Mouse (Mus musculus) thymus, adult 2 months (tissue): ENCODE results near the gene Gm7173. TPM values are rescaled to one million over a fixed set of nuclear protein-coding genes. Genes with fewer than 3 reads are reported as not detected.

Source experiments
- DNase-seq: peaks from one replicate; pipeline ENCODE4 v3.0.0; 2021
- H3K27ac ChIP-seq: fragments of 200-500 bp; 2 replicates; pipeline ENCODE4 v1.5.1; 2012; ENCODE audit warnings: low read length, control low read depth; ENCODE audit not compliant: control insufficient read depth, insufficient read depth
- H3K27me3 ChIP-seq: fragments of 200-500 bp; 2 replicates; pipeline ENCODE4 v1.6.1; 2012; ENCODE audit warnings: mild to moderate bottlenecking, low read length, moderate library complexity, mixed read lengths; ENCODE audit not compliant: control insufficient read depth, insufficient read depth
- H3K36me3 ChIP-seq: fragments of 200-500 bp; 2 replicates; pipeline ENCODE4 v1.6.1; 2012; ENCODE audit warnings: mild to moderate bottlenecking, low read length, moderate library complexity; ENCODE audit not compliant: control insufficient read depth, insufficient read depth
- H3K4me1 ChIP-seq: fragments of 200-500 bp; replicated peaks from 2 replicates; pipeline ENCODE4 v1.6.1; 2012; ENCODE audit warnings: low read length; ENCODE audit not compliant: control insufficient read depth, insufficient read depth
- H3K4me3 ChIP-seq: fragments of 200-500 bp; 2 replicates; pipeline ENCODE4 v1.5.1; 2012; ENCODE audit warnings: mild to moderate bottlenecking, low read length, control low read depth, moderate library complexity; ENCODE audit not compliant: control insufficient read depth, insufficient read depth
- CTCF ChIP-seq: fragments of 200-500 bp; IDR thresholded peaks from 2 replicates; pipeline ENCODE4 v1.5.1; 2012; ENCODE audit warnings: mild to moderate bottlenecking, control low read depth, low read length, moderate library complexity, borderline replicate concordance; ENCODE audit not compliant: control insufficient read depth, poor library complexity, insufficient read depth; ENCODE audit errors: extremely low read depth
- POLR2A ChIP-seq: fragments of 200-500 bp; IDR thresholded peaks from 2 replicates; pipeline ENCODE4 v1.6.1; 2012; ENCODE audit warnings: mild to moderate bottlenecking, low read length, control low read depth, moderate library complexity; ENCODE audit not compliant: control insufficient read depth, poor library complexity, insufficient read depth; ENCODE audit errors: extremely low read depth
- WGBS: fragments of 180-500 bp; shearing (Covaris S2); methylation state at CpG from one replicate; pipeline ENCODE4 v1.1.7; 2018; 5-methylcytosine and 5-hydroxymethylcytosine counted together
- polyA plus RNA-seq: library from polyadenylated mRNA; depleted of rRNA; stranded (reverse); fragments of >200 nt; gene quantifications from 2 replicates; pipeline ENCODE4 v1.2.3, GENCODE M21; 2012; rRNA removed

The Gm7173 gene
- 0.20 TPM in 1 of 2 replicates, not detected in the other for polyA plus RNA-seq

DNA sequence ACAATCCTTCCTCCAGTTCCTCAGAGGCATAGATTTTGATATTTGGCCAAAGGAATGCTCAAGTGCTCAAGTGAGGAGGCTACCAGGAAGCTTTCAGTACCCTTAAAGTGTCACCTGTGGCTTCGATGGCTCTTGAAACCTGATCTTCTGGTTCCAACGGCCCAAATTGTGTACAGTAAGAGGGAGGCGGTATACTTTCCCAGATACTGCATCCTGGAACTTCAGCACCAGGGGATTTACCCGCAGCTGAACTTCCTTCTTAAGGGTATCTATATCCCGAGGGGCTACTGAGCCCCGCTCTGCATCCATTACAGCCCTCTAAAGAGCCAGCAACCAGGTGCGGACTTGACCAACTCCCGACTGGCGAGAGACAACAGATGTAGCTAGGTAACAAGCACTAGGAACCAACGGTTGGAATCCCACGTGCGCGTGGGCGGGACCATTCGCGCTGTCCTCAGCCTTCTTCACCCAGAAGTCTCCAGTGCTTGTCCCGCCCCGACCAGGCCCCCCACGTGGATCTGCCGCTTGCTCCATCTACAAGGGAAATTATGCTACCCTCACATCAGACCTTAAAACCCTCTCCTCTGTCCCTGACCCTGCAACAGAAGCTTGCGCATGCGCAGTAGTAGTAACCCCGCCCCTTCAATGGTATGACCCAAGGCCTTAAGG, at the start of gene Gm7173:
Gm7173 (minus strand) TSS at position 309 of the 669 bp plus-strand sequence.
- no peaks in the 10 kb centered on the region for H3K27me3 ChIP-seq
- no peaks in the 10 kb centered on the region for H3K4me1 ChIP-seq
- WGBS = 11% methylated on average over 23 of the region's 23 CpGs
- no peak for DNase-seq
- no peak within 1 kb of the TSS for H3K4me3 ChIP-seq
- no peaks in the 10 kb centered on the region for H3K36me3 ChIP-seq
- TF ChIP-seq POLR2A = no peak
- TF ChIP-seq CTCF = no peak
- H3K27ac ChIP-seq = no peak within 1 kb of the TSS

DNA sequence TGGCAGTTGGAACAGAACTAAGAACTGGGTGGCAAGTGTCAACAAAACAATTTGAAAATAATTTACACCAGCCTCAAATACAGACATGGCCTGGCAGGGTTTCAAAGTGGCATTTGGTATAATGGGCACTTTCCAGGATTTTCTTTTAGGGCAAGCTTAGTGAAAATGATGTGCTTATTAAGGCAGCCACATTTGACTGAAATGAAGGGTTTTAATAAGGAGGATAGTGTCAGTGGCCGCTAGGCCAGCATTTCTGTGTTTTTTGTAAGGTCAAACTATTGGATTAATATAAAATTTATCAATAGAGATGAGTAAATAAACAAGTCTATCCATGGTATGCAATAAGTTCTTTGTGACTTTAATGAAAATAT, 546 bp upstream of the Gm7173 start:
- H3K36me3 ChIP-seq = no peaks in the 10 kb centered on the region
- no peak overlapping the region for H3K4me3 ChIP-seq
- no peaks in the 10 kb centered on the region for H3K27me3 ChIP-seq
- no peak overlapping the region for H3K27ac ChIP-seq
- no peak for DNase-seq
- WGBS = 80% methylated on average over 1 of the region's 1 CpGs
- H3K4me1 ChIP-seq = no peaks in the 10 kb centered on the region
- no peak for TF ChIP-seq POLR2A
- no peak for TF ChIP-seq CTCF

DNA sequence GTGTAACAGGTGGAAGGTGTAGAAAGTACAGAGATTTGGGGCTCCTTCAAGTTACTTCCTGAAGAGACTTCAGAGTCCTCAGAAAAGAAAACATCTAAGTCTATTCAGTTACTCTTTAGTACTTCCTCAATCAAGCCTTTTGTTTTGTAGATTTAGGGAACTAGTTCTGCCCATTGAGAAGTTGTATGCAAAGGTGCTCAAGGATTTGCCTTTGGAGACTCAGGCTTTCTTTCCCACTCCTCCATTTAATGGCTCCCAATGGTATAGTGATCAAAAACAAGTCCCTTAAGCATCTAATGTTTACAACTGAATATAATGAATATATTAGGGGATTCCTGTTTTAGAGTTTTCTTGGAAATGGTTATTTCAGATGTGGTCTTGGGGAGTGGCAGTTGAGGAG, 200.3 kb downstream of the Gm7173 start:
- no peaks in the 10 kb centered on the region for H3K36me3 ChIP-seq
- H3K27me3 ChIP-seq = no peaks in the 10 kb centered on the region
- TF ChIP-seq POLR2A (no peak), CTCF (no peak)
- no peaks in the 10 kb centered on the region for H3K4me1 ChIP-seq
- no peak overlapping the region for H3K27ac ChIP-seq
- DNase-seq = no peak
- H3K4me3 ChIP-seq = no peak overlapping the region

Other genes starting within 250 kb of the Gm7173 start
- not detected in 2 replicates for gene Mageb16, start 154.2 kb upstream of the Gm7173 start, polyA plus RNA-seq